Mouse (Mus musculus) hematopoietic stem cell, adult 5-6 weeks (primary cell): ENCODE results near the gene Prss12. TPM values are rescaled to one million over a fixed set of nuclear protein-coding genes. Genes with fewer than 3 reads are reported as not detected.

ENCODE experiments used
- total RNA-seq: library from RNA; stranded (forward); fragments of 172-1452, 232-1000 nt; gene quantifications from 2 replicates; pipeline ENCODE4 v1.2.3, GENCODE M21; 2017

The Prss12 gene
- total RNA-seq, 1 experiment from 2014 or later = not detected

Other genes with a start within 250 kb of the Prss12 start
- gene Synpo2, start 210.8 kb upstream of the Prss12 start, total RNA-seq = 4.1 and 6.6 TPM in 2 replicates
- gene Sec24d, start 179.5 kb upstream of the Prss12 start, total RNA-seq = 19.0 and 22.5 TPM in 2 replicates
- 32.3 and 54.1 TPM in 2 replicates for gene Mettl14, start 60.8 kb upstream of the Prss12 start, total RNA-seq
- not detected in 2 replicates for gene Ndst3, start 243.9 kb downstream of the Prss12 start, total RNA-seq